Comparison of ENCODE assay signal across 8 mouse cellular contexts in genomic region chr19:31082226-31082625, GRCm38 (mm10). TPM values are rescaled to one million over a fixed set of nuclear protein-coding genes. Genes with fewer than 3 reads are reported as not detected.
A peak's percentile ranks its signal among the peaks of the same experiment; 100 is the strongest.
DNase-seq lines count a peak whose midpoint lies in the region; ATAC-seq and TF ChIP-seq lines count a peak whose summit lies in the region.

No protein-coding gene starts in this region.

- peaks cover 34% of the 10 kb centered on the region for H3K36me3 ChIP-seq in heart, embryonic 13.5 days
- H3K36me3 ChIP-seq in ES-E14 (ENCODE audit: control insufficient read depth, insufficient read depth, low read length, poor library complexity, severe bottlenecking): peaks cover 12% of the 10 kb centered on the region
- peaks cover 31% of the 10 kb centered on the region for H3K36me3 ChIP-seq in hindbrain, embryonic 13.5 days
- H3K36me3 ChIP-seq in midbrain, embryonic 10.5 days: peaks cover 38% of the 10 kb centered on the region

- WGBS in heart, embryonic 13.5 days: 16% methylated on average over 7 of the region's 7 CpGs
- WGBS in hindbrain, embryonic 13.5 days: 18% methylated on average over 7 of the region's 7 CpGs
- WGBS in midbrain, embryonic 10.5 days: 20% methylated on average over 7 of the region's 7 CpGs

- ATAC-seq in heart, embryonic 13.5 days (ENCODE audit: extremely low read depth, insufficient number of reproducible peaks, low FRiP score, low TSS enrichment): no peak
- peak; percentile 69 for ATAC-seq in hindbrain, embryonic 13.5 days (ENCODE audit: low FRiP score)

- DNase-seq in heart, postnatal 10 days: no peak
- no peak for DNase-seq in ES-E14 (ENCODE audit: low read depth, low spot score)
- no peak for DNase-seq in midbrain, embryonic 10.5 days (ENCODE audit: low spot score)
- DNase-seq in cerebellum, postnatal 36 days: no peak
- no peak for DNase-seq in spleen, postnatal 36 days (ENCODE audit: low spot score in 2 of 2)
- DNase-seq in left cerebral cortex, postnatal 36 days (ENCODE audit: low spot score in 2 of 2): no peak

- in situ Hi-C loops in ES-E14 (cut with MboI; ENCODE audit: low sequenced_read_pairs in 2 of 2, unreplicated experiment in 2 of 2): no loop called here

- intact Hi-C loops in heart, postnatal 10 days (cut with DNase I): loop anchor here (5.0 to 10.0 kb wide), 2 partner anchors 240 to 673 kb away; no protein-coding TSS in a partner anchor
- intact Hi-C loops in left cerebral cortex, postnatal 36 days (cut with DNase I): loop anchor here (10.0 kb wide), 1 partner anchor 583 kb away; no protein-coding TSS in a partner anchor

- H3K9me3 ChIP-seq in heart, embryonic 13.5 days: no peaks in the 10 kb centered on the region
- no peaks in the 10 kb centered on the region for H3K9me3 ChIP-seq in ES-E14 (ENCODE audit: control insufficient read depth, insufficient read depth, low read depth, low read length)
- no peaks in the 10 kb centered on the region for H3K9me3 ChIP-seq in hindbrain, embryonic 13.5 days
- peaks cover 15% of the 10 kb centered on the region for H3K9me3 ChIP-seq in midbrain, embryonic 10.5 days (replicated peaks)

- H3K27me3 ChIP-seq in heart, embryonic 13.5 days (replicated peaks): no peaks in the 10 kb centered on the region
- H3K27me3 ChIP-seq in hindbrain, embryonic 13.5 days: no peaks in the 10 kb centered on the region
- no peaks in the 10 kb centered on the region for H3K27me3 ChIP-seq in midbrain, embryonic 10.5 days (ENCODE audit: low read depth, poor library complexity, severe bottlenecking)

- H3K4me1 ChIP-seq in heart, embryonic 13.5 days: peaks cover 24% of the 10 kb centered on the region
- peaks cover 0 to 10% of the 10 kb centered on the region in 2 experiments; a peak in 1 of 4 replicates for H3K4me1 ChIP-seq in ES-E14 (ENCODE audit: control insufficient read depth in 2 of 2, insufficient read depth in 2 of 2, low read length in 2 of 2, poor library complexity in 1 of 2)
- H3K4me1 ChIP-seq in hindbrain, embryonic 13.5 days (replicated peaks): peaks cover 29% of the 10 kb centered on the region
- peaks cover 22% of the 10 kb centered on the region for H3K4me1 ChIP-seq in midbrain, embryonic 10.5 days

- H3K4me2 ChIP-seq in heart, embryonic 13.5 days: peak overlapping the region; percentile 90
- peak overlapping the region; percentile 55 for H3K4me2 ChIP-seq in hindbrain, embryonic 13.5 days

- peak overlapping the region; percentile 90 for H3K4me3 ChIP-seq in heart, embryonic 13.5 days
- H3K4me3 ChIP-seq in ES-E14 (ENCODE audit: insufficient read depth in 1 of 2, low read depth in 1 of 2, low read length in 2 of 2, poor library complexity in 1 of 2, severe bottlenecking in 1 of 2): peak overlapping the region; percentile 49 to 87
- peak overlapping the region; percentile 76 for H3K4me3 ChIP-seq in hindbrain, embryonic 13.5 days
- H3K4me3 ChIP-seq in midbrain, embryonic 10.5 days: peak overlapping the region; percentile 80

- peak overlapping the region; percentile 84 for H3K27ac ChIP-seq in heart, embryonic 13.5 days (replicated peaks)
- peak overlapping the region; percentile 31; the same call in 1 of the 2 replicates for H3K27ac ChIP-seq in ES-E14 (ENCODE audit: insufficient read depth, low read depth, low read length, poor library complexity, severe bottlenecking)
- peak overlapping the region; percentile 88 for H3K27ac ChIP-seq in hindbrain, embryonic 13.5 days
- H3K27ac ChIP-seq in midbrain, embryonic 10.5 days (replicated peaks): peak overlapping the region; percentile 90

- peak overlapping the region; percentile 70 for H3K9ac ChIP-seq in heart, embryonic 13.5 days
- H3K9ac ChIP-seq in ES-E14 (ENCODE audit: insufficient read depth, low read depth, low read length, poor library complexity, severe bottlenecking): peak overlapping the region; percentile 47; the same call in 1 of the 2 replicates
- peak overlapping the region; percentile 64 for H3K9ac ChIP-seq in hindbrain, embryonic 13.5 days

TF ChIP-seq in ES-E14, 5 proteins besides CTCF, POLR2A, EP300 and RAD21:
- TF ChIP-seq ZNF384 (IDR thresholded peaks at IDR 0.05; ENCODE audit: low read depth, low read length) (no peak), ZC3H11A (IDR thresholded peaks at IDR 0.05; ENCODE audit: borderline replicate concordance, low read depth, low read length) (no peak), CHD2 (IDR thresholded peaks at IDR 0.05; ENCODE audit: low read depth, low read length) (no peak), MAFK (IDR thresholded peaks at IDR 0.05; ENCODE audit: insufficient read depth, low read depth, low read length) (no peak), HCFC1 (IDR thresholded peaks at IDR 0.05; ENCODE audit: borderline replicate concordance, insufficient read depth, low read length) (no peak)

RNA-seq across cellular contexts. Expression of gene Cstf2t, which starts 0.4 kb away (rescaled TPM):
- polyA plus RNA-seq in heart, embryonic 13.5 days (2015; fragmentation: Nextera tagmentation; extraction: Ambion mirVana): 30.4 and 33.2 TPM in 2 replicates
- 10 to 100 TPM; 37.4 to 39.7 TPM for total RNA-seq in heart, postnatal 10 days (2021)
- total RNA-seq in ES-E14 (2012; rRNA removed): 23.7 and 27.7 TPM in 2 replicates
- polyA plus RNA-seq in hindbrain, embryonic 13.5 days (2015; fragmentation: Nextera tagmentation; extraction: Ambion mirVana): 73.2 and 74.9 TPM in 2 replicates
- polyA plus RNA-seq in midbrain, embryonic 10.5 days (2016; fragmentation: Nextera tagmentation; extraction: Ambion mirVana): 56.6 and 64.8 TPM in 2 replicates
- 10 to 100 TPM; 69.0 to 69.4 TPM for total RNA-seq in left cerebral cortex, postnatal 36 days (2021)

Comparison
In these comparisons a context has a peak if more than half of its experiments do, and no peak if none do; other contexts are left out.
1. H3K27ac ChIP-seq: peak in every context shown above with its lines; median percentile 90 in midbrain, embryonic 10.5 days; 88 in hindbrain, embryonic 13.5 days; 84 in heart, embryonic 13.5 days; 31 in ES-E14.